Comparison of ENCODE assay signal across 28 mouse cellular contexts in the genomic region with DNA sequence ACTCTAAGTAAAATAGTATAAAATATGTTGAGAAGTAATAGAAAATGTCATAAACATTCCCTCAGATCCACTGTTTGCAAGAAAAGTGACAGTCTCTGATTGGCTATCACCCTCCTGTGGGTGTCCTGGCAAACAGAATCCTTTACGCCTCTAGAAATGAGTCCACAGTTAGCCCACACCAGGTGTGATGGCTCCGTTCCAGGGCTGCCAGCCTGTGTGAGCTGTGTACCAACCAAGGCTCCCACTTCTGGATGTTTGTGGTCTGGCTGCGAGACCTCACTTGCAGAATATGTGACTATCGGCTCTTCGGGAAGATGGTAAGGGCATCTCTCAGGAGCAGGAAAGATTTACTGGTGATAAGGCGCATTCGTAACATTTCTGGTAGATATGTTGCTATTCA.
"Had no signal": no experiment of that assay in that cellular context is flagged by ENCODE, and none has a peak within 500 bp of the region (broad histone marks: within the 10 kb centered on the region; RNA-seq: fewer than 3 reads in every experiment).

No protein-coding gene starts in this region.

- H3K36me3 ChIP-seq: heart, embryonic 13.5 days; heart, embryonic 15.5 days; hindbrain, embryonic 10.5 days; hindbrain, embryonic 12.5 days; intestine, embryonic 15.5 days; limb, embryonic 10.5 days; limb, embryonic 12.5 days; liver, embryonic 13.5 days had no signal

- H3K4me3 ChIP-seq: gastrocnemius, adult 2 months; heart, adult 2 months; heart, embryonic 13.5 days; heart, embryonic 15.5 days; hindbrain, embryonic 10.5 days; hindbrain, embryonic 12.5 days; intestine, embryonic 15.5 days; layer of hippocampus, adult 2 months; limb, embryonic 10.5 days; limb, embryonic 12.5 days; liver, embryonic 13.5 days had no signal

- ATAC-seq: hindbrain, embryonic 16.5 days; inflammation-experienced regulatory T-cells, adult 6 months; intestine, embryonic 15.5 days; intestine, postnatal 0 days had no signal

- H3K4me1 ChIP-seq: heart, embryonic 15.5 days; hindbrain, embryonic 10.5 days; hindbrain, embryonic 12.5 days; intestine, embryonic 15.5 days; limb, embryonic 10.5 days; limb, embryonic 12.5 days; liver, embryonic 13.5 days had no signal

- H3K9me3 ChIP-seq: heart, embryonic 13.5 days; heart, embryonic 15.5 days; hindbrain, embryonic 10.5 days; hindbrain, embryonic 12.5 days; intestine, embryonic 15.5 days; limb, embryonic 10.5 days; limb, embryonic 12.5 days; liver, embryonic 13.5 days had no signal

- DNase-seq: gastrocnemius, adult 2 months; gastrocnemius, postnatal 10 days; gastrocnemius, postnatal 25 days; heart, adult 11 months; heart, adult 2 months; heart, postnatal 14 days; heart, postnatal 4 days; kidney, adult 18-20 months; kidney, adult 8-10 months; kidney, postnatal 10 days; kidney, postnatal 25 days; kidney, postnatal 4 days; liver; liver, embryonic 13.5 days had no signal

- H3K4me2 ChIP-seq: heart, embryonic 11.5 days; heart, embryonic 13.5 days; heart, embryonic 15.5 days; hindbrain, embryonic 12.5 days; hindbrain, embryonic 14.5 days; intestine, embryonic 15.5 days; limb, embryonic 12.5 days; liver, embryonic 11.5 days; liver, embryonic 13.5 days had no signal

- H3K27ac ChIP-seq: gastrocnemius, adult 2 months; heart, adult 2 months; heart, embryonic 13.5 days; heart, embryonic 15.5 days; hindbrain, embryonic 10.5 days; hindbrain, embryonic 12.5 days; hindbrain, embryonic 14.5 days; intestine, embryonic 15.5 days; layer of hippocampus, adult 2 months; limb, embryonic 10.5 days; limb, embryonic 12.5 days; liver, embryonic 13.5 days had no signal

- H3K27me3 ChIP-seq: heart, embryonic 15.5 days; hindbrain, embryonic 12.5 days; intestine, embryonic 15.5 days; limb, embryonic 12.5 days; liver, embryonic 13.5 days had no signal

- H3K9ac ChIP-seq: heart, embryonic 13.5 days; heart, embryonic 15.5 days; hindbrain, embryonic 12.5 days; hindbrain, embryonic 14.5 days; intestine, embryonic 15.5 days; limb, embryonic 12.5 days; liver, embryonic 13.5 days had no signal
